Mouse (Mus musculus) layer of hippocampus, adult 8-10 months (tissue): ENCODE data around the gene Gpbar1. TPM values are rescaled to one million over a fixed set of nuclear protein-coding genes. Genes with fewer than 3 reads are reported as not detected.

ENCODE experiments used
- DNase-seq, 2 experiments: peaks; one replicate each; pipeline ENCODE4 v3.0.0; 2022; ENCODE audit warnings: low spot score in 2 of 2
- total RNA-seq, 4 experiments: library from RNA; stranded (reverse); gene quantifications; 2 replicates each; pipeline ENCODE4 v1.2.4; 2022

The Gpbar1 gene
- total RNA-seq, 4 experiments from 2014 or later = not detected

DNA sequence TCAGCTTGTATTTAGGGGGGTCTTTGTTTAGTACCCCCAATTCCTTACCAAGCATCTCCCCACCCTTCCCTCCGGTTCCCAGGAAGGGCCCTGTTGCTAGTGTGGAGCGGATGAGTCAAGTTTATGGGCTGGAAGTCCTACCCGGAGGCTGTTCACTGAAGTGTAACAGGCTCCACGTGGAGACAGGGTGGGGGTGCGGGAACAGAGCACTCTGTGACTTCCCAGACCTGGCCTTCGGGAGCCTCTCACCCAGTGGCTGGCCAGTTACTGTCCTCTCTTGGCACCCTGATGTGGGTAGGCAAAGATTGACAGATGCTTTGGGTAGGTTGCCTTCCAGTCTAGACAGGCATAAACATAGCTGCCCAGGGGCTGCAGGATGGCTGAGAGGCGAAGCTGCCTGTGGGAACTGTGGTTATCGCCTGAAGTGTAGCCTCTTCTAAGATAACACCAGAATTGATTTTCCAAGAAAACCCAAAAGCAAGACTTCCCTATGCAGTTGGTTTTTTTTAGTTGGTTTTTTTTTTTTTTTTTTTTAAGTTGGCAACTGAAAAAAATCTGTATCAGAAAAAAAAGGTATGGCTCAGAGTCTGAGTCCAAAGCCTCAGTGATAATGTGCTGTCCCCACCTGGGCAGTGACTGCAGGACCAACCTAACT is 340 bp upstream of the Gpbar1 start:
- no peak for DNase-seq

DNA sequence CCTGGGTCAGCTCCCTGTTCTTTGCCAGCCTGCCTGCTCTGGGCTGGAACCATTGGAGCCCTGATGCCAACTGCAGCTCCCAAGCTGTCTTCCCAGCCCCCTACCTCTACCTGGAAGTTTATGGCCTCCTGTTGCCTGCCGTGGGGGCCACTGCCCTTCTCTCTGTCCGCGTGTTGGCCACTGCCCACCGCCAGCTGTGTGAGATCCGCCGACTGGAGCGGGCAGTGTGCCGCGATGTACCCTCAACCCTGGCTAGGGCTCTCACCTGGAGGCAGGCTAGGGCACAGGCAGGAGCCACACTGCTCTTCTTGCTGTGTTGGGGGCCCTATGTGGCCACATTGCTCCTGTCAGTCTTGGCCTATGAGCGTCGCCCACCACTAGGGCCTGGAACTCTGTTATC is 638 bp downstream of the Gpbar1 start:
- no peak for DNase-seq

DNA sequence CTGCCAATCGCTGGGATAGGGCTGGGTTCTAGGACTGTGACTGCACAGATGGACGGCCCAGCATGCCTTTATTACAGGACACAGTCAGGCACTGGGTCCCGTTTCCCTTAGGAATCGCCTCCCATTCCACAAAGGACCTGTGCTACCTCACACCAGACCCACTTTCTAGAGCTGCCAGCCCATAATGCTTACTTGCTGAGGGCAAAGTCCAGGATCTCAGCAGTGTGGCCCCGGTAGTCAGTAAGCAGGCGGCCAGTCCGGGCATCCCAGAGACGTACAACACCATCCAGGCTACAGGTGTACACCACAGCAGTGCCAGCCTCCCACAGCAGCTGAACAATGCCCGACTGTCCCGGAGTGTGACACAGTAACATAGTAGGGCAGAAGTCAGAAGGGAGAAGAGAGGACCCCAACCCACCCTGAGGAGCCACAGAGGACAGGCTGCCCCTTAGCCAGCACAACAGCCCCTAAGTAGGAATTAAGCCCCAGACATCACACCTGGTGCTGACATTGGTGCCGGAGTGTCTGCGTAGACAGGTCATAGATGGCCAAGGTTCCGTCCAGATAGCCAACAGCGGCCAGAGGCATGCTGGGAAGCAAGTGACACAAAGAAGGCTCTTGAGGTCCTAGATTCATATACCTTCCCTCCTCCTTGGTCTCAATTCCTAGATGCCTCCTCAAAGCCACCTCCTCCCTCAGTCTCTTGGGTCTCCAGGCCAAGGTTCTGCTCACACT is 2.4 kb downstream of the Gpbar1 start:
- no peak for DNase-seq

DNA sequence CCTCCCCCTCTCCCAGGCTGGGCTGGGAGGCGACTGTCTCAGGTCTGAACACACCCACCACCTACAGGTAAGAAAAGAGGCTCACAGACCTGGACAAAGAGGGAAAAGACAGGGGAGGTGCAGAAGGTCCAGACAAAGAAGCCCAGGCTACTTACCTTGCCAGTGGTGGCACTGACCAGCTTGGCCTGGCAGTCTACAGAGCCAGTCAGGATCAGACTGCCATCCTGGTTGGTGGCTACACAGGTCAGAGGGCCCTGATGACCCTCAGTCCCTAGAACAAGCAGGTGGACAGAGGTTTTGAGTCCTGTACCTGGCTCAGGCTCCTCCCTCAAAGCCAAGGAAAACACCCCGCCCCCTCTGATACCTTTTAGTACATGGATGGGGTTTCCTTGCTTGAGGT is 3.0 kb downstream of the Gpbar1 start:
- no peak for DNase-seq

DNA sequence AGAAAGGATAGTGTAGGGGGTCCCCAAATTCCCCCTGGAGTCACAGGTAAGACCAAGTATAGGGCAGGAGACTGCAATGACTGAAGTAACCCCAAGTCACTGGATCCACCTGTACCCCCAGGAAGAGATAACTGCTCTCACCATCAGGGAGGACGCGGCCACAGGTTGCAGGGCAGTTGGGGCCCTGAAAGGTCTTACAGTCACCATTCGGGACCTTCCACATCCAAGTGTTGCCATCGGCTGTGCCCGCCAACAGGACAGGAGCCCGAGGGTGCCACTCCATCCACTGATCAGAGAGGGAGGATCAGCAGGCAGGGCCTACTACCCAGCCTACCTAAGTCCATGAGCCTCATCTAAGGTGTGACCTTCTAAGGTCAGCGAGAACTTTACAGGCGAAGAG is 3.5 kb downstream of the Gpbar1 start:
- no peak for DNase-seq

DNA sequence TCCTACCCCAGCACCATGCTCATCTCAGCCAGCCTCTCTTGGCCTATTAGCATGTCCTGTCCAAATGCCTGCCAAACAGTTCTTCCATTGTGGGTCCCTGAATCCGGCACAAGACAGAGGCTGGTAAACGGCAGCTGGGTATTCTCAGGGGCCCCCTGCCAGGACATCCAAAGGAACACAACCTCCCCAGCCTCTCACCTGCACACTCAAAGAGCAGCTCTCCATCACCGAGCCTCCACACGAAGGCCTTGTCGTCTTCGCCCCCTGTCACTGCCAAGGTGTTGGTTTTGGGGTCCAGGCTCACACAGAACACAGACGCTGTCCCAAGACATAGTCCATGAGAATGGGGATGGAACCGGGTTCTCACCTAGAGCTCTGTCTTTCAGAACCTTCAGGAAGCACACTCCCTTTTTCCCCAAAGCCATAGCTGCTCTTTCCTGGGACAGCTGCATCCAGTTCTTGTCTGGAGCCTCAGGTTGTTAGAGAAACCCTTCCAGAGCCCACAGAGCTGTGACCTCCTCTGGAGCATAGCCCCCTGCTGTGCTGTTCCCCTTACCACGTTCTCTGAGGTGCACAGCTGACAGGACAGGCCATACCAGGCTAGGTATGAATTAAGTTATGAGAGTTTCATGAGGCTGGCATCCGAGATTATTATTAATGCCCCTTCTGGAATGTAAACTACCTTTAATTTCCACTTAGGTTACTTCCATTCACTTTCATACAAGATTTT is 4.7 kb downstream of the Gpbar1 start:
- no peak for DNase-seq

DNA sequence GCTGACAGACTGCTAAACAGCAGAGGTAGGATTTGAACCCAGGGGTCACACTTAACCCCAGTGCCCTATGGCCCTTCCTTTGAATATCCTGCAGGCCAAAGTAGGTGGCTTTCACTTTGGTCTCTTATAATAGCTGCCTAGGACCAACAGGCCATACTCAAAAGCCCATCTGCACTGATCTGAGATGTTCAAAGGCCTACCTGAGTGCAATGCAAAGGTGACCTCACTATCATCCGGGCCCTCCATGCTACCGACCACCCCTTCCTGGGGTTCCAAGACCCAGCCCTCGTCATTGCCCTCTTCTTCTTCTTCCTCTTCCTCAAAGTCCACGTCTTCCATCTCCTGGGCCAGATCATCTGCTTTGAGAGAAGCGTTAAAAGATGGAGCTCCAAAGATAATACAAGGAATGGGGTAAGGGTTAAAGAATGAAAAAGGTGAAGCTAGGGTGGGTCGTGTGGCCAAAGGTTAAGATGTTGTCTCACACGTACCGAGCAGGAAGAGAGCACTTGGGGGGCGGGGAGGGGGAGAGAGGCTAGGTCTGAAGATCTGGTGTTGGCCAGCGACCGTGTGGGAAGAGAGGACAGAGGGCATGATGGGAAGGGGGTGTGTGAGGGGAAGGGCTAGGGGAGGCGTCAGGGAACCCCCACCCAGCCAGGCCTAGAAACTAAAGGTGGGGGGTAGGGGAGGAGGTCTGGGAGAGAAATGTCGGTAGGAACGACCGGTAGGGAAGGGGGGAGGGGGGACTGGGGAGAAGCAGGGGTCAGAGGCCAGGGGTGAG is 5.5 kb downstream of the Gpbar1 start:
- DNase-seq = peak; percentile 41 to 60

DNA sequence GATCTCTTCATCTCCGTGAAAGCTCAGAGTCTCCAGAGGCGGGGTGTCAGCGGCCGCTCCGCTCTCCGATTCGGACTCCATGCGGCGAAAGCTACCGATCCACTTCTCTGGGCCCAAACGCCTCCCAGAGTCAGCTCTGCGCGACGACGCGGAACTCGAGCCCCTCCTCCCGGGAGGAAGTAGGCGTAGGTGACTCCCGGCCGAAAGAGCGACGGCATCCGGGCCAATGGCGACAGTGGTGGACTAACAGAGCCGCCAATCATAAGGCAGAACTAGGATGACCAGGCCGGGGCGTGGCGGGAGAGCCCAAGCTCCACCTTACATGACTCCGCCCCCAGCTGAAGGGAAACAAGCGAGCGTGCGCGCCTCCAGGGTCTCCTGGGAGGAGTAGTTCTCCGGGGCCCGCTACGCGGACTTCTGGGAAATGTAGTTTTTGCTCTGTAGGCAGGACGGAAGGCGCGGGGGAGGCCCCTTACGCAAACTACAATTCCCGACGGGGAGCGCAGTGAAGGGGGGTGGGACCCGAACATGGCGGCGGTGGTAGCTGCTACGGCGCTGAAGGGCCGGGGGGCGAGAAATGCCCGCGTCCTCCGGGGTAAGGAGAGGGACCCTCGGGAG is 6.3 kb downstream of the Gpbar1 start, which contains the start of the genes Aamp and Pnkd:
Gene Aamp (minus strand): TSS at position 196 of the 618 bp plus-strand sequence.
Gene Pnkd (plus strand): TSS at position 388 of the 618 bp plus-strand sequence.
- DNase-seq = peak; percentile 100

DNA sequence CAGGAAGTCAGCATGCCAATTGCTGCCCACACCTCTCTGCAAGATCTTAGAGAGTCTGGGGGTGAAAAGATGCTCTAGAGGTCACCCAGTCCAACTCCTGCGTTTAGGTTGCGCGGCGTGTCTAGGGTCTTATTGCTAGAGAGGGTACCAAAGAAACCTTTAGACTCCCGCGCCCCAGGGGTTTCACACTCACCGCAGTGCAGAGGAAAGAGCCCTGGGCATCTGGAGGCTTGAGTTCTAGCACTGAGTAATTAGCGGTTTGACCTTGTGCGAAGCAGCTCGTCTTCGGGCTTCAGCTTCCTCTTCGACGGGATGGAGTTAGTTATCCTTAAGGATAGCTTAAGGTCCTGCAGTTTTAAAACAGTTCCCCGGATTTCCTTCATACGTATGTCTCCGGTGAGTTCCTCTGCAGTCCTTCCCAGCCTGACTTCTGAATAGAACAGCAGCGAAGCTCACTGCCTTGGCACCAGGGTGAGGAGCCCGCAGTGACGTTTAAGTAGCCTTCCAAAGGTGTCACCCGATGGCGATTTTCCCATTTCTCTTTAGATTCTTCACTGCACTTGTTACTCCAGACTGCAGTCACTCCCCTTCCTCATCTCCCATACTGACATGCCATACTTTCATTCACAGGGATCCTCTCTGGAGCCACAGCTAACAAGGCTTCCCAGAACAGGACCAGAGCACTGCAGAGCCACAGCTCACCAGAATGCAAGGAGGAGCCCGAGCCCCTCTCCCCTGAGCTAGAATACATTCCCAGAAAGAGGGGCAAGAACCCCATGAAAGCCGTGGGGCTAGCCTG is 7.1 kb downstream of the Gpbar1 start:
- DNase-seq = no peak

DNA sequence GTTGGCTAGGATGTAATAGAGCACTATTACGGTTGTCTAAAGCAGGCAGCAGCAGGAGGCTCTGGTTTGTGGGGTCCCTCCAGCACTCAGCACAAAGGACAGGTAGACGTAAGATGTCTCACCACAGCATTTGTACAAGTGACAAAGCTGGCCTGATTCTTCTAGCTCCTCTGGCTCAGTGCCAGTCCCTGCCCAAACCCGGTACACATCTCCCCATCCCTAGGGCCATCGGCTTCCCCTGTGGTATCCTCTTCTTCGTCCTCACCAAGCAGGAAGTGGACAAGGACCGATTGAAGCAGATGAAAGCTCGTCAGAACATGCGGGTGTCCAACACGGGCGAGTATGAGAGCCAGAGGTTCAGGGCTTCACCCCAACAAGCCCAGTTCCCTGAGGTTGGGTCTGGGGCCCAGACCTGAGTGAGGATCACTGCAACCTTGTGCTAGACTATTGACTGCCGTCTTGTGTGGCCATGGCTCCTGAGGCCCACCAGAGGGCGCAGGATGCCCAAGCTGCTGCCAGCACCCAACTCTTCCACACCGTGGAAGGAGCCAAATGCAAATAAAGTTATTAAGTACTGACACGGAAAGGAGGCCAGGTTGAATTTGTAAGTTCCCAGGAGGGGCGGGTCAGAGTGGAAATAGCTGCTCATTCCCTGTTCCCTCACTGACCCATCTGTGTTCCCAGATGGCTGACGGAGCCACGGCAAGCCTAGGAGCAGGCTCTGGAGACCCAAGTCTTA is 8.7 kb downstream of the Gpbar1 start:
- DNase-seq = peak in 1 of 2 experiments; percentile 36

DNA sequence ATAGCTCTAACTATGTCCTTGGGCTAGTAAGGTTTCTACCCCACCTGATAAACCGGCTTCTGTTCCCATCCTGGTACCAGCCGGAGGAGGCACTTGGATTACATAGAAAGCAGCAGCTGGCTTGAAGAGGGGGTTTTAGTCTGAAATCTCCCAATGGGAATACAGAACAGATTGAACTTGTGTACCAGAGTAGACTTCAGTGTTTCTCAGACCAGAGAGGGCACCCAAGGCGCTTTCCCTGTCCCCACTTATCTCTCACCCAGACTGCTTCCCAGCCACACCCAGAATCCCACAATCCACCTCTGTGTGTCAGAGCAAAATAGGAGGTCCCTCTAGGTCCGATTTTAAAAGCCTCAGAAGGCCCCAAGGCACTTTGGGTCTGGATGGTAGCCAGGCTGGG is 10.0 kb downstream of the Gpbar1 start:
- no peak for DNase-seq

DNA sequence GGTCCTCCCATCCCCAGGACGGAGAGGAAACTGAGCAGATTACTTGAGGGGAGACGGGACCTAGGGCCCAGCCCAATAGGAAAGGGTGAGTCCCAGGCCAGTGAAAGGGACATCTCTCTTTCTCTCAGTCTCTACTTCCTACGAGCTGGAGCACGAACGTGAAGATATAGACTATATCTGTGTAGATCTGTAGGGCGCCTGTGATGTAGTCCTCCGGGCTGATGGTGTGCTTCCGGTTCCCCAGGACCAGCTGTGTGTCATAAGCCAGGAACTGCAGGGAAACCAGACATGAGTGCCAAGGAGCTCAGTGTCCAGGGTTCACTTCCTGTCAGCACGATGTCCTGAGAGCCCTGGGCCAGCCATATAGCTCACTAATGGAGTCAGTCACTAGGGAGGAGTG is 10.9 kb downstream of the Gpbar1 start:
- no peak for DNase-seq

DNA sequence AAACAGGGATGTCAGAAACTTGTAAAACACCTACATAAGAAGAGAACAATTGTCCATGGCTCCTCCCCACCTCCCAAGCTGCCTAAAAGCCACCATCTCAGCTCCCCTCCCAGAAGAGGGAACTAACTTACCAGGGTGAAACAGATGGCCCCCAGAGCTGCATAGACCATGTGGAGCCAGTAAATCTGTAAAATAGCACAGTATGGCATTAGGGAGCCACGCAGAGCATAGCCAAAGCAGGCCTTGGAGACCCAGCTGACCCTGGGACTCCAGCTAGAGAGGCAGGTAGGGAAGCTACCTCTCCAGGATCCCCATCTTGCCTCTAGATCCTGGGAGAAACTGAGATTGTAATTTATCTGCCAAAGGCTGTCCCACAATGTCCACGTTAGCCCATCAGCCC is 11.4 kb downstream of the Gpbar1 start:
- DNase-seq = no peak

DNA sequence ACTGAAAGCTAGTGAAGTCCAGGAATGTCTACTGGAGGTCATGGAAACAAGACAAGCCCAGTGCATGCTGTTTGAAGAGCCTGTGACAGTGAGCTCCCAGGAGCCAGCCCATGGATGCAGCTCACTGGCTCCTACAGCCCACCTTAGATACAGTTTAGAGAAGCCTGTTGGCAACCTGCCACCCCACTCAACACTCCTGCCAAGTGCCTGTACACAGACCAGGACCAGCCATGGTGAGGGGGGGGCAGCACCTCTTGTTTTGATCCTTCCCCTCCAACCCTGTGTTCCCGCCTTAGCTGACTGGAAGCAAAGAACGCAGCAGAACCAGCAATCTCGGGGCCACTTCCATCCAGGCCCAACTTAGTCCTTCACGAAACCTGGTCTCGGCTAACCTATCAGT is 11.8 kb downstream of the Gpbar1 start:
- DNase-seq = no peak

DNA sequence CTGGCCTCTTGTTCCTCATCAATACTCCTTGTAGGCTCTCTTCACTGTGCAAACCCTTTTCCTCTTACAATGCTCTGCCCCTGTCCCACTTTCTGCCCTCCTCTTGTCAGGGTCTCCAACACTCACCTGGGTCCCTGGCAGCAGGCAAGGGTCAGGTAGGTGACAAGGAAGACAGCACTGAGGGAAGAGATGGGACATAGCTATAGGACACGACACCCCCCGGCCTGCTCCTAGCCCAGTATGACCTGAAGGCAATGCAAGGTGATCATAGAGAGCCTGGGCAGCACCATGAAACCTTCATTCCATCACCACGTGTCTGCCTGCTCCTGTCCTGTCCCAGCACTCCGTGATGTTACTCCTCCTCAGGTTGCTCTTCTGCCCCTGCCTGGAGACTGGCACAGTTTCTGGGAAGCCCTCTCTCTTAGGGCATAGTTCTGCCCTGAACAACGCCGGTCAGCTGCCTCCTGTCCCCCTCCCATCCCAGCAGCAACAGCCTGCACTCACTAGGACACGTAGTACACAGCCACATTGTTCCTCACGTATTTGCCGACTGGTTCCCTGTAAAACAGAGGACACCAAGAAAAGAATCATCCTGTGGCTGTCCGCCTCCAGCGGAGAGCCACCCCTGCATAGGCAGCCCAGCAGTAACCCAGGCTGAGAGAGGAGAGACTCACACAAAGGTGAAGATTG is 14.1 kb downstream of the Gpbar1 start:
- no peak for DNase-seq

DNA sequence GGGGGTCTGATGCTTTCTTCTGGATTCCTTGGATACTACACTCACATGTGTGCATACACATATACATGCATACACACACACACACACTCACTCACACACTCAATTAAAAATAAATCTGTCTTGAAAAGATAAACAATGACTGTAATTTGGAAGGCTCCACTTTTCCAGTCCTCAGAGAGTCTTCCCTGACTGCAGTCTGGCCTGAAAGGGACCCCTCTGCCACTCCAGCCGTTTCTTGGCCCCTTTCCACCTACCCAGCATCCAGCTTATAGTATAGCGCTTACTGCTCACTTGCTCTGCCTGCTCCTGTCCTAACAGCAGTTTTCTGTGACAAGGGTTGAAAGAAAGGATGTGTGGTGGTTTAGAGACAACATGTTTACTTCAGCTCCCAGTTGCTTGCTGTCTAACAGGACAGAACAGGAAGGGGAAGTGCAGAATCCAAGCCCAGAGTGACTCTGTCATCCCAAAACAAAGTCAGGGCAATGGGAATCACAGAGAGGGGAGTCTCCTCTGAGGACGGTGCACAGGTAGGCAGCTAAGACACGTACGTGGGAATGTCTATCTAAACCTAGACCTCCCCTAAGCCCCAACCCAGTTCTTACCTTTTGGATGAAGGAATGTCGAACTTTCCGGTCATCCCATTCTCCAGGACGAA is 15.1 kb downstream of the Gpbar1 start:
- no peak for DNase-seq

DNA sequence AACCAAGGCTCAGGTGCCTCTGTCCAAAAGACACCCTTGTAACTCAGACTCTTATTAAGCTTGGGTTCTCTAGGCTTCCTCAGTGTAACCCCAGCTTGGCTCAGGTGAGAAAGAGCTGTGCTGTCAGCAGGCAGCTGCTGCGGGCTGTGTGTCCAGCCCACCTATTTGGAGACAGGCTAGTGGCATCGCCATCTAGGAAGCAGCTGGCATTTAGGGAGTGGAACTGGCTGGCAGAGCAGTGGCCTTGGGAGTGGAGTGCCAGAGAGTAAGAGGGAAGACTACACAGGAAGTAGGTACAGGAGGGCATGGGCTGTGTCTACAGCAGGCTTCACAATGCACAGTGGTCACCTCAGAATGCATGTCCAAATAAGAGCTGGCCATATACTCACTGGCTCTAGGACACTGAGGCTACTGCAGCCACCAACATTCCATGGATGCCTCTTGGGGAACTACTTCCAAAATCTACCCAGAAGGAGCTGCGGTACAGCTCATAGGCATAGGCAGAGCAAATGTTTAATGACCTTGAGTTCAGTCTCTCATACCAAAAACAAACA is 15.8 kb downstream of the Gpbar1 start:
- no peak for DNase-seq
